Mouse (Mus musculus): ENCODE results near the gene Nol4l.

- TF ChIP-seq GATA1 (IDR thresholded peaks at IDR 0.05; ENCODE audit: borderline replicate concordance, low read length) (no peak), FLI1 (IDR thresholded peaks at IDR 0.05; ENCODE audit: low read length) (no peak)
Observed at GRCm38 (mm10) chr2:153561564-153561963, 31.8 kb upstream of the Nol4l start.

All from megakaryocyte, embryonic 14.5 days (primary cell).